Comparison of ENCODE assay signal across 8 mouse cellular contexts in the genomic region with DNA sequence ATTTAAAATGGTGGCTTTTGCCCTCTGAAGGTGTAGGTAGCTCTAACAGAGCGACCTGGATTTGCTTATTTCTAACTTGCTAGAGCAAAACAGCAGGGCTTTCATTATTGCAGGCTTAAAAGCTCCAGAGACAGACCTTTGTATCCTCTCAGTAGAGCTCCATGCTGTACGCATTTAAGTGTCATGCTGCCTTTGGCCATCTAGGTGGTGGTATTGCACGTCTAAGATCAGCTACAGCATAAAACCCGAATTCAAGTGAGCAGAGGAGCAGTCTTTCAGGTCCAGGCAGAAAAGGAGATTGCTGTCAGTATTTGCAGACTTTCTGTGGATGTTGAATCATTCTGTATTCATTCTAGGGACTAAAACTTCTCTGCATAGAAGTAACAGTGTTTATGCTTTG. TPM values are rescaled to one million over a fixed set of nuclear protein-coding genes. Genes with fewer than 3 reads are reported as not detected.
DNase-seq lines count a peak whose midpoint lies in the region; ATAC-seq lines count a peak whose summit lies in the region.

No protein-coding gene starts in this region.

- H3K4me3 ChIP-seq in stomach, embryonic 16.5 days (replicated peaks; ENCODE audit: low read length): 0 out of 2 replicates have a peak overlapping the region, but pooled peaks have one; percentile 8

- peaks cover 28% of the 10 kb centered on the region for H3K4me1 ChIP-seq in stomach, embryonic 16.5 days (ENCODE audit: control insufficient read depth, insufficient read depth, low read length)

- H3K27ac ChIP-seq in stomach, embryonic 16.5 days (ENCODE audit: low read length): no peak overlapping the region

- WGBS in stomach, embryonic 16.5 days: 13% methylated on average over 4 of the region's 4 CpGs

- H3K27me3 ChIP-seq in stomach, embryonic 16.5 days (ENCODE audit: control insufficient read depth, insufficient read depth, low read length): no peaks in the 10 kb centered on the region

- DNase-seq in gastrocnemius, postnatal 25 days: peak; percentile 26
- DNase-seq in gastrocnemius, postnatal 10 days: no peak
- DNase-seq in c-Kit-negative CD71-positive TER-119-positive erythroid progenitor cells, embryonic 14.5 days (ENCODE audit: low read depth, low spot score): peak; percentile 25
- peak; percentile 31 to 59 for DNase-seq in frontal cortex, postnatal 36 days (ENCODE audit: low spot score in 2 of 2)
- peak; percentile 72 to 75 for DNase-seq in kidney, postnatal 36 days
- peak; percentile 28 to 65 for DNase-seq in lung, postnatal 4 days

- peak; percentile 67 for ATAC-seq in CD4-positive, CD25-positive, alpha-beta regulatory T cell, adult 4 months
- ATAC-seq in stomach, embryonic 16.5 days (ENCODE audit: insufficient read depth, low FRiP score): peak; percentile 31; the same call in 1 of the 2 replicates

- no peaks in the 10 kb centered on the region; the same call in 1 of the 2 replicates for H3K36me3 ChIP-seq in stomach, embryonic 16.5 days (ENCODE audit: control insufficient read depth, insufficient read depth, low read length)

- H3K4me2 ChIP-seq in stomach, embryonic 16.5 days (ENCODE audit: low read depth, low read length): peak overlapping the region; percentile 24; the same call in 1 of the 2 replicates

- no peaks in the 10 kb centered on the region for H3K9me3 ChIP-seq in stomach, embryonic 16.5 days (replicated peaks; ENCODE audit: control insufficient read depth, low read length)

- no peak overlapping the region for H3K9ac ChIP-seq in stomach, embryonic 16.5 days (ENCODE audit: low read length)

RNA-seq across cellular contexts. Expression of a gene that starts 6.7 kb away (rescaled TPM):
- 10 to 100 TPM; 79.8 to 91.5 TPM for total RNA-seq in gastrocnemius, postnatal 25 days (2021)
- total RNA-seq in gastrocnemius, postnatal 10 days (2021): 10 to 100 TPM; 74.1 to 76.2 TPM
- 100 to 1,000 TPM in 1 of 2 experiments, 10 to 100 TPM in 1; 86.3 to 108 TPM for polyA plus RNA-seq in CD4-positive, CD25-positive, alpha-beta regulatory T cell, adult 4 months (2017; shearing (Covaris generic))
- 33.8 and 34.8 TPM in 2 replicates for polyA plus RNA-seq in stomach, embryonic 16.5 days (2015; fragmentation: Nextera tagmentation; extraction: Ambion mirVana)

RNA-seq across cellular contexts. Expression of a gene that starts 7.8 kb away (rescaled TPM):
- 10 to 100 TPM; 46.5 to 48.6 TPM for total RNA-seq in gastrocnemius, postnatal 25 days (2021)
- total RNA-seq in gastrocnemius, postnatal 10 days (2021): 10 to 100 TPM; 64.9 to 78.2 TPM
- polyA plus RNA-seq in CD4-positive, CD25-positive, alpha-beta regulatory T cell, adult 4 months (2017; shearing (Covaris generic)): 10 to 100 TPM; 38.3 to 43.9 TPM
- polyA plus RNA-seq in stomach, embryonic 16.5 days (2015; fragmentation: Nextera tagmentation; extraction: Ambion mirVana): 119 and 120 TPM in 2 replicates
